Mouse (Mus musculus): ENCODE measurements around the gene Gpbp1l1.

DNA sequence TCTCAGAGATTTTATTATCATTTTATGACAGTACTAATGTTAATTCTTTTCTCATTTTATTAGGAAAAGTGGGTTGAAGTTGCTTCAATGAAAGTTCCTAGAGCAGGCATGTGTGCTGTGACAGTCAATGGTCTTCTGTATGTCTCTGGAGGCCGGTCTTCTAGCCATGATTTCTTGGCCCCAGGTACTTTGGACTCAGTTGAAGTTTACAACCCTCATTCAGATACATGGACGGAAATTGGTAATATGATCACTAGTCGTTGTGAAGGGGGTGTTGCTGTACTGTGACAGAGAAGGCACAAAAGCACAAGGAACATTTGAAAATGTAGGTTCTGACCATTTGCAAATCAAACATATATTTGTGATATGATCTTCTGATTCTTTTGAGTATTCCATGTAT lies 19.7 kb upstream of the Gpbp1l1 start:
- TF ChIP-seq POLR2A (IDR thresholded peaks at IDR 0.05; ENCODE audit: insufficient read length, low read depth) (no peak), TCF3 (IDR thresholded peaks at IDR 0.05; ENCODE audit: insufficient read length, low read depth) (no peak), TCF12 (IDR thresholded peaks at IDR 0.05; ENCODE audit: insufficient read depth, poor library complexity, severe bottlenecking) (no peak), USF1 (IDR thresholded peaks at IDR 0.05; ENCODE audit: low read depth) (no peak), POLR2AphosphoS2 (IDR thresholded peaks at IDR 0.05; ENCODE audit: insufficient read length, low read depth) (no peak), MYOD1 (IDR thresholded peaks at IDR 0.05; ENCODE audit: control insufficient read depth in 1 of 3, insufficient read length in 2 of 3, low read depth in 2 of 3) (no peak)

Data from myocyte (in vitro differentiated cells).